20 mouse cellular contexts compared by ENCODE assay signal in the genomic region with DNA sequence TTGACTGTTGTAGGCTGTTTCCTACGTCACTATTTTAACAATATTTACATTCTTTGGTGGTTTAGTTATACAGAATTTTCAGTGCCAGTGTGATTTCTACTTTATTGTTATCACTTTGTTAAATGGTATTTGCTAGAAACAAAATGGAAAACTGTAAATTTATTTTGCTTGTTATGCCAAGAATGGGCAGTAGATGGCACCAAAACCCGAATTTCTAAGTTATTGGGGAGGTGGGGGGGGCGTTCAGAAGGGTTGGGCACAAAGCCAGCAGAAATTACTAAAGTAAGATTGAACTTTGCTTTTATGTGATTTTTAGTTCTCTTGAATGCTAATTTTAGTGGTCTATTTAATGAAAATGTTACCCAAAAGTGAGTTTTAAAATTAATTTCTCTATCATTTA. TPM values are rescaled to one million over a fixed set of nuclear protein-coding genes. Genes with fewer than 3 reads are reported as not detected.
DNase-seq lines count a peak whose midpoint lies in the region; TF ChIP-seq lines count a peak whose summit lies in the region.
"Not testable (repeated sequence)": the region's sequence is repeated elsewhere in the genome, so short reads cannot be mapped to it uniquely, and the experiment has no call there.
"Had no signal": no experiment of that assay in that cellular context is flagged by ENCODE, and none has a peak within 500 bp of the region (broad histone marks: within the 10 kb centered on the region; RNA-seq: fewer than 3 reads in every experiment).

No protein-coding gene starts in this region.

- 0 out of 2 replicates have a peak, but pooled peaks have one; percentile 2 for TF ChIP-seq CTCF in cortical plate, adult 2 months (IDR thresholded peaks at IDR 0.05; ENCODE audit: extremely low read depth, insufficient read depth, low read length)
- 0 out of 2 replicates have a peak, but pooled peaks have one; percentile 23 for TF ChIP-seq CTCF in kidney, adult 2 months (conservative IDR thresholded peaks at IDR 0.05; ENCODE audit: insufficient read depth, insufficient read length, low read depth, low read length)
- peak; percentile 28 for TF ChIP-seq CTCF in left cerebral cortex, adult 2 months (IDR thresholded peaks at IDR 0.05)

- not testable (repeated sequence) for H3K4me3 ChIP-seq in cortical plate, adult 2 months (ENCODE audit: insufficient read depth, low read length); kidney, adult 2 months (ENCODE audit: insufficient read depth, low read depth, low read length); left cerebral cortex, adult 2 months

- H3K27me3 ChIP-seq in kidney, adult 2 months (replicated peaks; ENCODE audit: control insufficient read depth, insufficient read depth, low read length), result not testable (repeated sequence)

- intact Hi-C loops in gastrocnemius, postnatal 14 days (cut with DNase I; ENCODE audit: low total_unique reads); left cerebral cortex, adult 2 months (cut with DNase I): not testable (repeated sequence)

- not testable (repeated sequence) for H3K4me1 ChIP-seq in cortical plate, adult 2 months (ENCODE audit: control insufficient read depth, insufficient read depth, low read length); kidney, adult 2 months (ENCODE audit: control insufficient read depth, insufficient read depth, low read length)

- TF ChIP-seq POLR2A in cortical plate, adult 2 months (IDR thresholded peaks at IDR 0.05; ENCODE audit: extremely low read depth, insufficient read depth, low read length); kidney, adult 2 months (IDR thresholded peaks at IDR 0.05; ENCODE audit: low read depth, low read length): not testable (repeated sequence)

- 10% methylated on average over 3 of the region's 3 CpGs for WGBS in kidney, adult 2 months

- not testable (repeated sequence) for H3K36me3 ChIP-seq in kidney, adult 2 months (ENCODE audit: control insufficient read depth, insufficient read depth, low read length)

- not testable (repeated sequence) for H3K27ac ChIP-seq in cortical plate, adult 2 months (ENCODE audit: insufficient read depth, low read length); kidney, adult 2 months (ENCODE audit: insufficient read depth, low read depth, low read length); left cerebral cortex, adult 2 months

- peak; percentile 52 for DNase-seq in NIH3T3 (ENCODE audit: low read depth)
- DNase-seq in gastrocnemius, postnatal 14 days, result peak; percentile 4
- not testable (repeated sequence) for DNase-seq in kidney, adult 2 months; left cerebral cortex, adult 2 months (ENCODE audit: extremely low spot score in 1 of 2, low spot score in 2 of 2)
- DNase-seq in lung, postnatal 14 days, result peak; percentile 1
- DNase-seq in retina, postnatal 7 days (ENCODE audit: low read depth, low spot score), result peak; percentile 0

RNA-seq across cellular contexts. Expression of gene Gm21190, which starts 20.6 kb away (rescaled TPM):
- not detected in 2 replicates for polyA plus RNA-seq in cortical plate, adult 2 months (2012; rRNA removed)
- total RNA-seq in gastrocnemius, postnatal 14 days (2021), result not detected
- 0.08 and 0.15 TPM in 2 replicates for polyA plus RNA-seq in kidney, adult 2 months (2012; rRNA removed)
- not detected for total RNA-seq in left cerebral cortex, adult 2 months (2021)
- total RNA-seq: adrenal gland, postnatal 25 days; granulocyte monocyte progenitor cell, adult 5-6 weeks; heart, postnatal 4 days had no signal
- polyA plus RNA-seq: forebrain, embryonic 15.5 days; heart, embryonic 13.5 days; inflammation-experienced regulatory T-cells, adult 6 months; kidney, embryonic 14.5 days; limb, embryonic 12.5 days; liver, embryonic 16.5 days; midbrain, embryonic 15.5 days; stomach, embryonic 14.5 days; thymus, adult 2 months; urinary bladder, adult 2 months had no signal

RNA-seq across cellular contexts. Expression of gene Gm21083, which starts 27.5 kb away (rescaled TPM):
- not detected in 2 replicates for polyA plus RNA-seq in cortical plate, adult 2 months (2012; rRNA removed)
- not detected for total RNA-seq in gastrocnemius, postnatal 14 days (2021)
- polyA plus RNA-seq in kidney, adult 2 months (2012; rRNA removed), result not detected in 2 replicates
- total RNA-seq in left cerebral cortex, adult 2 months (2021), result not detected
- total RNA-seq: adrenal gland, postnatal 25 days; granulocyte monocyte progenitor cell, adult 5-6 weeks; heart, postnatal 4 days had no signal
- polyA plus RNA-seq: forebrain, embryonic 15.5 days; heart, embryonic 13.5 days; inflammation-experienced regulatory T-cells, adult 6 months; kidney, embryonic 14.5 days; limb, embryonic 12.5 days; liver, embryonic 16.5 days; midbrain, embryonic 15.5 days; stomach, embryonic 14.5 days; thymus, adult 2 months had no signal
